In genomic region chr4:149131789-149132565, GRCm38 (mm10) we compare ENCODE assay signal across 20 mouse cellular contexts. TPM values are rescaled to one million over a fixed set of nuclear protein-coding genes. Genes with fewer than 3 reads are reported as not detected.
DNase-seq lines count a peak whose midpoint lies in the region; ATAC-seq and TF ChIP-seq lines count a peak whose summit lies in the region.
"Had no signal": no experiment of that assay in that cellular context is flagged by ENCODE, and none has a peak within 500 bp of the region (broad histone marks: within the 10 kb centered on the region; RNA-seq: fewer than 3 reads in every experiment).

No protein-coding gene starts in this region.

- H3K9me3 ChIP-seq in lung, embryonic 15.5 days, result no peaks in the 10 kb centered on the region
- H3K9me3 ChIP-seq in midbrain, embryonic 15.5 days, result no peaks in the 10 kb centered on the region
- H3K9me3 ChIP-seq: G1E; limb, embryonic 12.5 days; midbrain, embryonic 12.5 days had no signal

- H3K9ac ChIP-seq in lung, embryonic 15.5 days, result no peak overlapping the region
- no peak overlapping the region for H3K9ac ChIP-seq in midbrain, embryonic 15.5 days
- H3K9ac ChIP-seq: hindbrain, embryonic 14.5 days; limb, embryonic 12.5 days; midbrain, embryonic 12.5 days had no signal

- TF ChIP-seq POLR2A in lung, adult 2 months (IDR thresholded peaks at IDR 0.05; ENCODE audit: borderline replicate concordance, extremely low read depth, low read depth, low read length), result no peak

- DNase-seq in lung, adult 2 months, result no peak
- peak; percentile 30 for DNase-seq in liver
- DNase-seq in lung, postnatal 36 days, result peak; percentile 33
- peak; percentile 73 for DNase-seq in splenic B cell, adult 2 months (ENCODE audit: low read depth, low spot score)
- no peak for DNase-seq in heart, postnatal 14 days
- DNase-seq in right cerebral cortex, postnatal 25 days, result no peak
- DNase-seq: cerebellum, postnatal 25 days; gastrocnemius, postnatal 14 days; heart, postnatal 10 days; kidney, postnatal 10 days; thymus, postnatal 36 days had no signal

- no peaks in the 10 kb centered on the region for H3K27me3 ChIP-seq in lung, embryonic 15.5 days
- 0 out of 2 replicates have a peak, but pooled peaks cover 1% of the 10 kb centered on the region for H3K27me3 ChIP-seq in splenic B cell, adult 2 months (ENCODE audit: control insufficient read depth, insufficient read depth, low read length, poor library complexity, severe bottlenecking)
- no peaks in the 10 kb centered on the region for H3K27me3 ChIP-seq in midbrain, embryonic 15.5 days (replicated peaks)
- H3K27me3 ChIP-seq: limb, embryonic 12.5 days; midbrain, embryonic 12.5 days had no signal

- intact Hi-C loops in heart, postnatal 14 days (cut with DNase I), result loop anchor here (2.0 kb wide), 1 partner anchor 25 kb away; no protein-coding TSS in a partner anchor

- 0 out of 2 replicates have a peak overlapping the region, but pooled peaks have one; percentile 16 for H3K4me2 ChIP-seq in lung, embryonic 15.5 days
- no peak overlapping the region for H3K4me2 ChIP-seq in midbrain, embryonic 15.5 days
- H3K4me2 ChIP-seq: hindbrain, embryonic 14.5 days; limb, embryonic 12.5 days; midbrain, embryonic 12.5 days had no signal

- 57% methylated on average over 21 of the region's 21 CpGs for WGBS in lung, embryonic 15.5 days
- WGBS in lung, adult 2 months, result 65% methylated on average over 21 of the region's 21 CpGs
- 88% methylated on average over 21 of the region's 21 CpGs for WGBS in midbrain, embryonic 15.5 days

- TF ChIP-seq CTCF in lung, adult 2 months (IDR thresholded peaks at IDR 0.05; ENCODE audit: insufficient read depth, low read length), result no peak

- peaks cover 17% of the 10 kb centered on the region for H3K36me3 ChIP-seq in lung, embryonic 15.5 days
- no peaks in the 10 kb centered on the region for H3K36me3 ChIP-seq in splenic B cell, adult 2 months (ENCODE audit: control insufficient read depth, insufficient read depth, low read length, poor library complexity, severe bottlenecking)
- H3K36me3 ChIP-seq in midbrain, embryonic 15.5 days (replicated peaks), result no peaks in the 10 kb centered on the region

- no peak overlapping the region for H3K27ac ChIP-seq in lung, embryonic 15.5 days
- no peak overlapping the region for H3K27ac ChIP-seq in midbrain, embryonic 15.5 days
- H3K27ac ChIP-seq: hindbrain, embryonic 14.5 days; limb, embryonic 12.5 days; midbrain, embryonic 12.5 days had no signal

- H3K4me1 ChIP-seq in lung, embryonic 15.5 days, result peaks cover 19% of the 10 kb centered on the region
- no peaks in the 10 kb centered on the region for H3K4me1 ChIP-seq in lung, adult 2 months (ENCODE audit: control insufficient read depth, insufficient read depth, low read length)
- H3K4me1 ChIP-seq in midbrain, embryonic 15.5 days, result peaks cover 8% of the 10 kb centered on the region

- no peak overlapping the region for H3K4me3 ChIP-seq in lung, embryonic 15.5 days
- no peak overlapping the region for H3K4me3 ChIP-seq in lung, adult 2 months (replicated peaks; ENCODE audit: extremely low read depth, low read depth, low read length)
- no peak overlapping the region for H3K4me3 ChIP-seq in midbrain, embryonic 15.5 days
- H3K4me3 ChIP-seq: limb, embryonic 12.5 days; midbrain, embryonic 12.5 days had no signal

- ATAC-seq in lung, embryonic 15.5 days (ENCODE audit: borderline replicate concordance, extremely low read depth, low FRiP score, low TSS enrichment), result no peak
- no peak for ATAC-seq in midbrain, embryonic 15.5 days (replicated peaks)
- ATAC-seq: intestine, embryonic 16.5 days had no signal

RNA-seq across cellular contexts. Expression of gene Cort, which starts 5.4 kb away (rescaled TPM):
- polyA plus RNA-seq in lung, embryonic 15.5 days (2015; fragmentation: Nextera tagmentation; extraction: Ambion mirVana), result 0.39 TPM in 1 of 2 replicates, not detected in the other
- polyA plus RNA-seq in lung, adult 2 months (2012; rRNA removed), result not detected in 2 replicates
- total RNA-seq in heart, postnatal 14 days (2021), result under 1 TPM; 0.59 to 0.88 TPM
- polyA plus RNA-seq in midbrain, embryonic 15.5 days (2015; fragmentation: Nextera tagmentation; extraction: Ambion mirVana), result 0.62 TPM in 1 of 2 replicates, not detected in the other
- polyA plus RNA-seq: embryonic facial prominence, embryonic 11.5 days; small intestine, adult 2 months had no signal

RNA-seq across cellular contexts. Expression of gene Cenps, which starts 5.5 kb away (rescaled TPM):
- 36.2 and 40.7 TPM in 2 replicates for polyA plus RNA-seq in lung, embryonic 15.5 days (2015; fragmentation: Nextera tagmentation; extraction: Ambion mirVana)
- polyA plus RNA-seq in lung, adult 2 months (2012; rRNA removed), result 0.37 and 1.4 TPM in 2 replicates
- total RNA-seq in heart, postnatal 14 days (2021), result 1 to 10 TPM; 9.2 to 9.3 TPM
- polyA plus RNA-seq in midbrain, embryonic 15.5 days (2015; fragmentation: Nextera tagmentation; extraction: Ambion mirVana), result 15.3 and 15.7 TPM in 2 replicates

RNA-seq across cellular contexts. Expression of gene Dffa, which starts 28.0 kb away (rescaled TPM):
- 31.6 and 33.6 TPM in 2 replicates for polyA plus RNA-seq in lung, embryonic 15.5 days (2015; fragmentation: Nextera tagmentation; extraction: Ambion mirVana)
- polyA plus RNA-seq in lung, adult 2 months (2012; rRNA removed), result 15.2 and 19.4 TPM in 2 replicates
- 10 to 100 TPM; 33.5 to 39.0 TPM for total RNA-seq in heart, postnatal 14 days (2021)
- polyA plus RNA-seq in midbrain, embryonic 15.5 days (2015; fragmentation: Nextera tagmentation; extraction: Ambion mirVana), result 24.2 and 24.7 TPM in 2 replicates

RNA-seq across cellular contexts. Expression of gene Pex14, which starts 32.3 kb away (rescaled TPM):
- polyA plus RNA-seq in lung, embryonic 15.5 days (2015; fragmentation: Nextera tagmentation; extraction: Ambion mirVana), result 47.0 and 51.1 TPM in 2 replicates
- polyA plus RNA-seq in lung, adult 2 months (2012; rRNA removed), result 36.3 and 39.2 TPM in 2 replicates
- total RNA-seq in heart, postnatal 14 days (2021), result 10 to 100 TPM; 20.5 to 21.7 TPM
- 58.1 and 60.2 TPM in 2 replicates for polyA plus RNA-seq in midbrain, embryonic 15.5 days (2015; fragmentation: Nextera tagmentation; extraction: Ambion mirVana)

RNA-seq across cellular contexts. Expression of gene Pgd, which starts 34.6 kb away (rescaled TPM):
- 117 TPM in 2 replicates for polyA plus RNA-seq in lung, embryonic 15.5 days (2015; fragmentation: Nextera tagmentation; extraction: Ambion mirVana)
- polyA plus RNA-seq in lung, adult 2 months (2012; rRNA removed), result 118 and 184 TPM in 2 replicates
- total RNA-seq in heart, postnatal 14 days (2021), result 10 to 100 TPM; 44.8 to 45.1 TPM
- polyA plus RNA-seq in midbrain, embryonic 15.5 days (2015; fragmentation: Nextera tagmentation; extraction: Ambion mirVana), result 121 and 124 TPM in 2 replicates

Comparison
In these comparisons a context has a peak if more than half of its experiments do, and no peak if none do; other contexts are left out.
1. DNase-seq: peak in liver (single experiment), lung, postnatal 36 days (single experiment) and splenic B cell, adult 2 months (single experiment); none in lung, adult 2 months (single experiment), heart, postnatal 14 days (0 of 2) and right cerebral cortex, postnatal 25 days (single experiment).